Mouse (Mus musculus) MEL (cell line): ENCODE results near the gene Tspan4. TPM values are rescaled to one million over a fixed set of nuclear protein-coding genes. Genes with fewer than 3 reads are reported as not detected.

Experiments
- DNase-seq: peaks from one replicate; pipeline ENCODE4 v3.0.0; 2011; ENCODE audit warnings: low read depth, low spot score
- H3K27ac ChIP-seq: 2 replicates; pipeline ENCODE4 v1.5.1; 2012; ENCODE audit warnings: low read depth, mild to moderate bottlenecking, control low read depth, low read length, moderate library complexity; ENCODE audit not compliant: control insufficient read depth
- H3K27me3 ChIP-seq, 2 experiments: fragments of 150-350 bp in 1 of 2; sonication (generic) in 1 of 2; 2 replicates each; pipeline ENCODE4 v1.6.1; 2012; ENCODE audit warnings: low read length in 2 of 2, mild to moderate bottlenecking in 2 of 2, improper control_type of control experiment in 1 of 2, moderate library complexity in 1 of 2; ENCODE audit not compliant: insufficient read depth in 2 of 2, control insufficient read depth in 1 of 2
- H3K36me3 ChIP-seq, 2 experiments: 2 replicates each; pipeline ENCODE4 v1.6.1; 2012 to 2014; ENCODE audit warnings: low read length in 2 of 2, improper control_type of control experiment in 1 of 2, inconsistent platforms in 1 of 2, mild to moderate bottlenecking in 1 of 2; ENCODE audit not compliant: insufficient read depth in 2 of 2, control insufficient read depth in 1 of 2
- H3K4me1 ChIP-seq, 2 experiments: fragments of 150-350 bp in 1 of 2; sonication (generic) in 1 of 2; 2 replicates each; pipeline ENCODE4 v1.6.1; 2012; ENCODE audit warnings: low read length in 2 of 2, improper control_type of control experiment in 1 of 2, mild to moderate bottlenecking in 1 of 2; ENCODE audit not compliant: insufficient read depth in 2 of 2, control insufficient read depth in 1 of 2
- H3K4me3 ChIP-seq, 2 experiments: fragments of 150-350 bp in 1 of 2; sonication (generic) in 1 of 2; 2 replicates each; pipeline ENCODE4 v1.5.1; 2012; ENCODE audit warnings: low read depth in 2 of 2, low read length in 2 of 2, mild to moderate bottlenecking in 2 of 2, moderate library complexity in 2 of 2, control low read depth in 1 of 2, improper control_type of control experiment in 1 of 2; ENCODE audit not compliant: control insufficient read depth in 1 of 2, insufficient read depth in 1 of 2
- H3K79me2 ChIP-seq: 2 replicates; pipeline ENCODE4 v1.6.1; 2012; ENCODE audit warnings: mild to moderate bottlenecking, low read length, moderate library complexity; ENCODE audit not compliant: control insufficient read depth, poor library complexity, insufficient read depth
- H3K9ac ChIP-seq: 2 replicates; pipeline ENCODE4 v1.6.1; 2012; ENCODE audit warnings: low read depth, mild to moderate bottlenecking, control low read depth, low read length, moderate library complexity; ENCODE audit not compliant: control insufficient read depth, poor library complexity, severe bottlenecking
- H3K9me3 ChIP-seq: fragments of 150-350 bp; sonication (generic); replicated peaks from 2 replicates; pipeline ENCODE4 v1.6.1; 2012; ENCODE audit warnings: mild to moderate bottlenecking, low read length, improper control_type of control experiment, moderate library complexity; ENCODE audit not compliant: insufficient read depth
- BHLHE40 ChIP-seq: IDR thresholded peaks from 2 replicates; pipeline ENCODE4 v1.6.1; 2012; ENCODE audit warnings: low read depth, mild to moderate bottlenecking, inconsistent platforms, low read length, improper control_type of control experiment, borderline replicate concordance
- CHD1 ChIP-seq: IDR thresholded peaks from 2 replicates; pipeline ENCODE4 v1.6.1; 2012; ENCODE audit warnings: low read depth, mild to moderate bottlenecking, inconsistent platforms, low read length, improper control_type of control experiment
- CHD2 ChIP-seq: IDR thresholded peaks from 2 replicates; pipeline ENCODE4 v1.6.1; 2011; ENCODE audit warnings: low read length, improper control_type of control experiment
- E2F4 ChIP-seq: IDR thresholded peaks from 2 replicates; pipeline ENCODE4 v1.6.1; 2011; ENCODE audit warnings: low read depth, low read length, improper control_type of control experiment, borderline replicate concordance
- EP300 ChIP-seq, 2 experiments: IDR thresholded peaks; 2 replicates each; pipeline ENCODE4 v1.6.1; 2011; ENCODE audit warnings: improper control_type of control experiment in 2 of 2, low read length in 2 of 2, low read depth in 1 of 2, mild to moderate bottlenecking in 1 of 2
- ETS1 ChIP-seq: IDR thresholded peaks from 2 replicates; pipeline ENCODE4 v1.6.1; 2012; ENCODE audit warnings: low read depth, mild to moderate bottlenecking, inconsistent platforms, low read length, improper control_type of control experiment, moderate library complexity
- GABPA ChIP-seq: IDR thresholded peaks from 2 replicates; pipeline ENCODE4 v1.6.1; 2012; ENCODE audit warnings: low read depth, mild to moderate bottlenecking, inconsistent platforms, low read length, improper control_type of control experiment, moderate library complexity
- HCFC1 ChIP-seq: IDR thresholded peaks from 2 replicates; pipeline ENCODE4 v1.6.1; 2012; ENCODE audit warnings: low read depth, mild to moderate bottlenecking, inconsistent platforms, low read length, improper control_type of control experiment, moderate library complexity
- JUND ChIP-seq: IDR thresholded peaks from 2 replicates; pipeline ENCODE4 v1.6.1; 2011; ENCODE audit warnings: low read depth, mild to moderate bottlenecking, improper control_type of control experiment, low read length
- MAFK ChIP-seq: IDR thresholded peaks from 2 replicates; pipeline ENCODE4 v1.6.1; 2011; ENCODE audit warnings: low read depth, mild to moderate bottlenecking, low read length, improper control_type of control experiment, borderline replicate concordance
- MAX ChIP-seq: IDR thresholded peaks from 2 replicates; pipeline ENCODE4 v1.6.1; 2011; ENCODE audit warnings: low read length, improper control_type of control experiment
- MXI1 ChIP-seq: IDR thresholded peaks from 2 replicates; pipeline ENCODE4 v1.6.1; 2011; ENCODE audit warnings: mild to moderate bottlenecking, low read depth, low read length, improper control_type of control experiment
- MYB ChIP-seq: IDR thresholded peaks from 2 replicates; pipeline ENCODE4 v1.6.1; 2011; ENCODE audit warnings: mild to moderate bottlenecking, low read depth, low read length, improper control_type of control experiment
- MYC ChIP-seq: IDR thresholded peaks from 2 replicates; pipeline ENCODE4 v1.6.1; 2011; ENCODE audit warnings: low read depth, mild to moderate bottlenecking, low read length, improper control_type of control experiment, moderate library complexity
- NRF1 ChIP-seq: IDR thresholded peaks from 2 replicates; pipeline ENCODE4 v1.6.1; 2014; ENCODE audit warnings: low read depth, mild to moderate bottlenecking, inconsistent platforms, low read length, improper control_type of control experiment, moderate library complexity; ENCODE audit not compliant: poor library complexity, insufficient read depth, severe bottlenecking
- POLR2A ChIP-seq, 2 experiments: IDR thresholded peaks; 2 replicates each; pipeline ENCODE4 v1.6.1; 2011 to 2012; ENCODE audit warnings: low read length in 2 of 2, mild to moderate bottlenecking in 2 of 2, control low read depth in 1 of 2, improper control_type of control experiment in 1 of 2, low read depth in 1 of 2, moderate library complexity in 1 of 2; ENCODE audit not compliant: control insufficient read depth in 1 of 2, insufficient read depth in 1 of 2, poor library complexity in 1 of 2
- POLR2AphosphoS2 ChIP-seq: IDR thresholded peaks from 2 replicates; pipeline ENCODE4 v1.6.1; 2011; ENCODE audit warnings: low read length, improper control_type of control experiment
- RAD21 ChIP-seq: IDR thresholded peaks from 2 replicates; pipeline ENCODE4 v1.6.1; 2011; ENCODE audit warnings: mild to moderate bottlenecking, low read depth, low read length, improper control_type of control experiment
- TAL1 ChIP-seq: IDR thresholded peaks from 2 replicates; pipeline ENCODE4 v1.6.1; 2012; ENCODE audit warnings: mild to moderate bottlenecking, inconsistent platforms, low read length, moderate library complexity, mixed read lengths
- TBP ChIP-seq: IDR thresholded peaks from 2 replicates; pipeline ENCODE4 v1.8.0; 2011; ENCODE audit warnings: low read depth, low read length, improper control_type of control experiment
- TCF12 ChIP-seq: IDR thresholded peaks from 2 replicates; pipeline ENCODE4 v1.6.1; 2014; ENCODE audit warnings: low read depth, mild to moderate bottlenecking, inconsistent platforms, low read length, improper control_type of control experiment, moderate library complexity
- UBTF ChIP-seq: IDR thresholded peaks from 2 replicates; pipeline ENCODE4 v1.6.1; 2012; ENCODE audit warnings: low read depth, mild to moderate bottlenecking, inconsistent platforms, low read length, improper control_type of control experiment, moderate library complexity, borderline replicate concordance; ENCODE audit not compliant: insufficient read depth
- USF1 ChIP-seq: IDR thresholded peaks from 2 replicates; pipeline ENCODE4 v1.6.1; 2014; ENCODE audit warnings: low read depth, mild to moderate bottlenecking, inconsistent platforms, low read length, improper control_type of control experiment, moderate library complexity
- ZC3H11A ChIP-seq: IDR thresholded peaks from 2 replicates; pipeline ENCODE4 v1.6.1; 2012; ENCODE audit warnings: low read depth, mild to moderate bottlenecking, inconsistent platforms, low read length, improper control_type of control experiment
- ZKSCAN1 ChIP-seq: IDR thresholded peaks from 2 replicates; pipeline ENCODE4 v1.6.1; 2012; ENCODE audit warnings: low read depth, mild to moderate bottlenecking, inconsistent platforms, low read length, improper control_type of control experiment, moderate library complexity
- ZNF384 ChIP-seq: IDR thresholded peaks from 2 replicates; pipeline ENCODE4 v1.6.1; 2012; ENCODE audit warnings: low read depth, mild to moderate bottlenecking, inconsistent platforms, low read length, improper control_type of control experiment
- polyA plus RNA-seq, 2 experiments: library from polyadenylated mRNA; stranded (reverse) in 1 of 2; unstranded in 1 of 2; fragments of >175 nt in 1 of 2; fragments of >200 nt in 1 of 2; gene quantifications; 2 replicates each; pipeline versions ENCODE4 v1.2.1 to v1.2.4; 2012; ENCODE audit warnings: low replicate concordance in 2 of 2, low read depth in 1 of 2; ENCODE audit not compliant: insufficient read length in 2 of 2, insufficient read depth in 1 of 2, missing spikeins in 1 of 2
- total RNA-seq: library from RNA; depleted of rRNA; stranded (reverse); fragments of 300-350 nt; gene quantifications from 2 replicates; pipeline ENCODE4 v1.2.3, GENCODE M21; 2012

The Tspan4 gene
- total and polyA plus RNA-seq, 3 experiments: 97.9 to 110 TPM; not detected in 1

DNA sequence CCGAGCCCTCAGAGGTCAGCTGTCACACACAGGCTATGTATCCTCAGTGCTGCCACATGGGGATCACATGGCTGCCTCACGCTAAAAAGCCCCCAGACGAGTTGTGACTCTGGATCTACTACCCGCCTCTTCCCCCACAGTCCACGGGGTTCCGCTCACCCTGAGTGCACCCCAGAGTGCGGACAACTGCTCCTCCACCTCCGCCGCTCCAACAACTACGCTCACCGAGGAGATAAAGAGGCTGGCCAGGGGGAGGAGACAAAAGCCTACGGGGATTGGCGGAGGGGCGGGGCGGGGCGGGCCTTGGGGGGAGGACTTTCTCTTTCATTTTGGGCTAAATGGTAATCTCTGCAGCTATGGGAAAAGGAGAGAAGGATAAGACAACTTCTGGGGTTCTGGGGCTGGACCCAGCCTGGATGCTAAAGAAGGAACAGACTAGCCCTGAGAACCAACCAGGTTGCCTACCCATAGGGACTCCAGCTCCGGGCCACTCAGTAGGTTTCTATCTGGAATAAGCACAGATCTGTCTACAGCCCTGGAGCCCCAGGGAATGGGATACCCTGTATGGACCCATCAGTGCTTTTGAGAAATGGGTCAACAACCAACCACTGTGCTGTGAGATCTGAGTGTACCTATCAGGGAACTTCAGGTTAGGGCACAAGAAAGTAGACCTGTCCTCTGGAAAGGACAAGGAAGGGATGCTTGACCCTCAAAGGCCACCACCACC lies 39.7 kb upstream of the Tspan4 start (continued):
- TF ChIP-seq USF1 (peak; percentile 38; the same call in 1 of the 2 replicates), JUND (no peak), CHD2 (no peak), CHD1 (no peak)
- TF ChIP-seq, all 39 proteins: peak for 11

DNA sequence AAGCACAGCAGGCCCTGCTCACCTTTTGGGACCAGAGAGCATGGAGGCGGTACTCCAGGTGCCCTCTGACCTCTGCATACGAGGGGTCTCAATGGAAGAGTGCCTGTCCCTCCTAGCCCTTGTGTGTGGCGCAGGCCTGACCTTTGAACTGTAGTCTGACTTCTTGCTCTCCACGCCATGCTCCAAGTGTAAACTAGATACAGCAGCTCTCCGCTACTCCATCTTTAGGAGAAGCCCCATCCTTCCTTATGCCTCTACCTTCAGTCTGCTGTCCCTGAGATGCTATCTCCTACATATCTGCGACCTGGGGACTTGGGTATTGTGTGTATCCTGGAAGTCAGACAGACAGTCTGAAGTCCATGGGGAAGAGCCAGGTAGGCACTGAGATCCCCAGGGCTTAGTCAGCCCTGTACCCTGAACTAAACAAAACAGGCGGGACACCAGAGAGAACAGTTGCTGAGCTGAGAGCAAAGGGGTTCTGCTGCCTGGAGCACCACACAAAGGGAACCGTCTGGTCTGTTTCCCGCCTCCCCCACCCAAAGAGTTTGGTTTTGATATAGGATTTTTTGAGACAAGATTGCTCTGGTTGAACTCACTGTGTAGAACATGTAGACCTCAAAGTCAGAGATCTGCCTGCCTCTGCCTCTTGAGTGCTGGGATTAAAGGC lies 39.1 kb upstream of the Tspan4 start:
- H3K27ac ChIP-seq: peak overlapping the region; percentile 59; the same call in 1 of the 2 replicates
- H3K9ac ChIP-seq: peak overlapping the region; percentile 5; the same call in 1 of the 2 replicates
- H3K36me3 ChIP-seq: peaks cover 0 to 20% of the 10 kb centered on the region in 2 experiments; a peak in 3 of 4 replicates
- TF ChIP-seq ETS1 (no peak), MXI1 (no peak), POLR2A (IDR thresholded peaks at IDR 0.05; ENCODE audit: control insufficient read depth in 1 of 2, insufficient read depth in 1 of 2, low read depth in 1 of 2, low read length in 2 of 2, poor library complexity in 1 of 2) (no peak), MYC (no peak), TAL1 (no peak), JUND (no peak), MAFK (no peak), HCFC1 (no peak), NRF1 (no peak), TBP (no peak)
- TF ChIP-seq, all 39 proteins: peak for 0
- Histone ChIP-seq H3K9me3 (no peaks in the 10 kb centered on the region), H3K4me3 (peak overlapping the region; percentile 42 to 90; a peak in 2 of 4 replicates), H3K79me2 (peaks cover 28% of the 10 kb centered on the region), H3K4me1 (peaks cover 4 to 22% of the 10 kb centered on the region in 2 experiments; a peak in 3 of 4 replicates), H3K27me3 (no peaks in the 10 kb centered on the region)
- no peak for DNase-seq

DNA sequence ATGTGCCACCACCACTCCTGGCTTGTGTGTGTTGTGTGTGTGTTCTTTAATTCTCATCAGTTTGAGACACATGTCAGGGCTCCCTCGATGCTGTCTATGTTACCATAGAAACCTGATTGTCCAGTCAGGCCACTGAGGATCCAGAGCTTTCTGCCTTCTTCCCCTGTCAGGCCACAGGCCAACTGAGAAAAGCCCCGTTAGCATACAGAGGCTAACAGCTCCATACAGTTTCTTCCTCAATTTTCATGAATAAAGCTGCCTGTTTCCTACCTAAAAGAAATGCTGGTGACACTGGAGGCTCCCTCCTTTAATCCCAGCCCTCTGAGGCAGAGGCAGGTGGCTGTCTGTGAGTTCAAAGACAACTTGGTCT lies 38.5 kb upstream of the Tspan4 start:
- peaks cover 4 to 22% of the 10 kb centered on the region in 2 experiments; a peak in 3 of 4 replicates for H3K4me1 ChIP-seq
- H3K27ac ChIP-seq: peak overlapping the region; percentile 59
- peak overlapping the region; percentile 90 for H3K9ac ChIP-seq
- peak; percentile 40 for DNase-seq
- peak overlapping the region; percentile 86 to 90 for H3K4me3 ChIP-seq
- no peaks in the 10 kb centered on the region for H3K9me3 ChIP-seq
- TF ChIP-seq MAX (no peak), POLR2AphosphoS2 (no peak), USF1 (no peak), MAFK (no peak), ZC3H11A (no peak), RAD21 (no peak), CHD1 (no peak), BHLHE40 (no peak), GABPA (no peak), ZNF384 (no peak), UBTF (no peak), TCF12 (no peak), EP300 (IDR thresholded peaks at IDR 0.05; ENCODE audit: low read depth in 1 of 2, low read length in 2 of 2) (no peak), E2F4 (no peak), MXI1 (no peak), ETS1 (no peak), MYB (no peak), TAL1 (no peak), CHD2 (no peak), ZKSCAN1 (no peak)
- TF ChIP-seq, all 39 proteins: peak for 0
- peaks cover 28% of the 10 kb centered on the region for H3K79me2 ChIP-seq
- no peaks in the 10 kb centered on the region for H3K27me3 ChIP-seq
- peaks cover 0 to 20% of the 10 kb centered on the region in 2 experiments; a peak in 3 of 4 replicates for H3K36me3 ChIP-seq
